Mouse (Mus musculus) thymus, postnatal 4 days (tissue): ENCODE data around the gene 2310050C09Rik.

ENCODE experiments used
- DNase-seq: peaks from one replicate; pipeline ENCODE4 v3.0.0; 2021

The 2310050C09Rik gene

DNA sequence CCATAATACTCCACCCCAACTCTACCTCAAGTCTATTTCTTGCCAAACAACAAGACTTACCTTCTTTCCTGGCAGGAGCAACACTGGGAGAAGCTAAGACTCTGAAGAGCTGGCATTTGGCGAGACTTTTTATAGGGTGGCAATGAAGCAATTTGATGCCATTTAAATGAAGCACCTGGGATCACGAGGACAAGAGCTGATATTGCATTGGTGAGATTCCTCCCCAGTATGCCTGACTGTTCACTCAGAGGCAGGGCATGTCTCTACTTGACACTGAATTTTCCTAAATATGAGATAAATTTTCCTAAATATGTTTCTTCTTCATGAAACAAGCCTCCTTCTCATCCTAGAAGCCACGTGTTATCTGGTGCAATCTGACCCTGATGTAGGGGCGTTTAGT, at the start of gene 2310050C09Rik:
Gene 2310050C09Rik, minus strand, starts transcription at position 101 of the 400 bp plus-strand sequence.
- no peak for DNase-seq

GRCm38 (mm10) chr3:92907571-92907970, 37.6 kb upstream of the 2310050C09Rik start:
- DNase-seq, result no peak

- DNase-seq, result no peak
These were observed 35.2 kb upstream of the 2310050C09Rik start for GRCm38 (mm10) chr3:92905182-92905581.

DNA sequence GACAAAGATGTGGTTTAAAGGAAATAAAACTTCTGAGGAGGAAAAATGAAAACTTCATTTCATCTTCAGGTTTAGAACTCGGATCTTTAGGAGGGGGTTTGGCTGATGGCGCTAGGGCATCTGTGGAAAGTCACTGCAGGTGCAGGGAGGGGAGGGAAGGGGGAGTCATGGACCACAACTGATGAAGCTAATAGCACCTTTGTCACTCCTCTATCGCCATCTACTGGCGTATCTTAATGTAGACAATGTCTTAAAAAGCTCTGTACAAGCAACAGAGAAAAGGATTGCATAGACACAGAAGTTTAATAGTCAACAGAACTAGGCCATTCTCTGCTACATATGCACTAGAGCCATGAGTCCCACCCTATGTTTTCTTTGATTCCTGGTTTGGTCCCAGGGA, 33.6 kb upstream of the 2310050C09Rik start:
- DNase-seq, result no peak

GRCm38 (mm10) chr3:92902992-92903391, 33.0 kb upstream of the 2310050C09Rik start:
- peak; percentile 38 for DNase-seq

DNA sequence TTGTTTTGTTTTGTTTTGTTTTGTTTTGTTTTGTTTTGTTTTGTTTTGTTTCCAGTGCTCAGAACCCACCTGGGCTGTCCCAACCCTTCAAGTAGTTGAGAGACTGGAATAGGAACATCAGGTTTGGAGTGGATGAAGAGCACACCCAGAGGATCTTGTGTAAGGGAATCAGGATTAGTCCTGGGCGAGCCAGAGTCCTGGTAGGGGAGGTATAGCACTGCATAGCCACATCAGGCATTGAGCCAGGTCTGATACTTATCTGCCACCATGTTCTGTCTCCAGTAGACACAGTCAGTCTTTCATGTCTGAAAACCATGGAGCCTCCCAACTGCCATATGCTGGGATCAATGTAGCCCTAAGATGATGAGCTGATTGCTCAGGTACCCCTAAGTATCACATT, 24.5 kb upstream of the 2310050C09Rik start:
- no peak for DNase-seq

- DNase-seq, result no peak
These were observed 24.0 kb upstream of the 2310050C09Rik start for GRCm38 (mm10) chr3:92894063-92894462.

DNA sequence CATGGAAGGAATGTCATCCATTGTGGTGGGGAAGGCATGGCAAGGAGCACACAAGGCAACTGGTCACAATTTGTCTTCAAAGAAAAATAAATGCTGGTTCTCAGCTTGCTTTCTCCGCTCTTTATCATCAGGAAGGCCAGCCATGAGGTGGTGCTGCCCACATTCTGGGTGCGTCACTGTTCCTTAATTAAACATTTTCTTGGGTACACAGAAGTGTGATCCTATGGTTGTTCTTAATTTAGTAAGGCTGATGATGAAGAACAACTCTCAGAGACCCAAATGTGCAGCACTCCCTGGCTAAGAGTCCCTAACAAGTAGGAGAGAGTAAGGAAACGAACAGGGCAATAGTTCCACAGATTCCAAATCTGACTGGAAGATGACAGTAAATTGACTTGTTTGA, 4.2 kb upstream of the 2310050C09Rik start:
- no peak for DNase-seq

GRCm38 (mm10) chr3:92851186-92851585, 18.8 kb downstream of the 2310050C09Rik start, which contains the start of gene Lce1l:
Gene Lce1l, minus strand, starts transcription at chr3:92851286.
- no peak for DNase-seq

DNA sequence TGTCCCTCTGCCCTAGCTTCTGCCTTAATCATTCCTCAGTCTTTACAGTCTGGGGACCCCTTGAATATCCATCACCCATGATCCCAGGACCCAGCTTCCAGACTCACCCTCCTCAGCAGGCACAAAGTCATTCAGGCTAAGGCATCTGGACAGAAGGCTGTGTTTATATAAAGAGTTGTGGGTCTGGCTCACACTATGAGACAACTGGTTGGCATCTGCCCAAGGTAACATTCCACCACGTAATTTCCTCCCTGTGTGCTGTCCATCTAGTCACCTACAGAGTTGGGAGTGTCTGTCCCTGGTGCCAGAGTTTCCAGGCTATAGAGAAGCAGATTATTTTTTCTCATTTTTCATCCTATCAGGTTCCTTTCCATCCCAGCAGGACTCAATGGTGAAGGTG, 42.9 kb downstream of the 2310050C09Rik start, which contains the start of gene Kprp:
Gene Kprp, minus strand, starts transcription at position 140 of the 400 bp plus-strand sequence.
- DNase-seq, result no peak

DNA sequence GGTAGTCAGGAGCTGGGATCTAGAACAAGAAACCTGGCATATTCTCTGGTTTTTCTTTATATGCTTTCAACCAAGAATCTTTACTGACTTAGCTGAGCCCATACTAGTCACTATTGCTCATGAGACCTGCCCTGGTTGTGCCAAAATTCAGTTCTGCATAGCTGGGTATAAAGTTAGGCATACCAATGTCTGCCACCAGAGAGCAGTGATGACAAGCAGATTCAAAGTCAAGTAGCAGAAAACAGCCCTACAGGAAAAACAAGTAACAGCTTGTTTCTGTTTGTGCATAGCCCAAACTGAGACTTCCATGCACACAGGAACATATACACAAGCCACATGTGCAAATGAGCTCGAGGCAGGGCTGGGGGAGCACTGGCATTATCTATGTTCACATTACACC, 44.2 kb downstream of the 2310050C09Rik start:
- no peak for DNase-seq
